Mouse (Mus musculus) hindbrain, embryonic 16.5 days (tissue): ENCODE data around the gene Trim67. TPM values are rescaled to one million over a fixed set of nuclear protein-coding genes. Genes with fewer than 3 reads are reported as not detected.

Source experiments
- ATAC-seq: fragments of 200-750 bp; cut with Nextera tagmentation; 2 replicates; pipeline ENCODE4 v1.8.0; 2017; ENCODE audit warnings: moderate TSS enrichment, moderate library complexity
- H3K27ac ChIP-seq: fragments of 300-500 bp; sonication (generic); 2 replicates; pipeline ENCODE4 v1.5.1; 2014; ENCODE audit warnings: low read depth, mild to moderate bottlenecking, control low read depth, low read length, moderate library complexity
- H3K27me3 ChIP-seq: fragments of 300-500 bp; sonication (generic); replicated peaks from 2 replicates; pipeline ENCODE4 v1.6.1; 2014; ENCODE audit warnings: low read length; ENCODE audit not compliant: control insufficient read depth, insufficient read depth
- H3K36me3 ChIP-seq: fragments of 300-500 bp; sonication (generic); 2 replicates; pipeline ENCODE4 v1.6.1; 2014; ENCODE audit warnings: mild to moderate bottlenecking, low read length, moderate library complexity, mixed read lengths; ENCODE audit not compliant: control insufficient read depth, insufficient read depth
- H3K4me1 ChIP-seq: fragments of 300-500 bp; sonication (generic); 2 replicates; pipeline ENCODE4 v1.6.1; 2014; ENCODE audit warnings: low read depth, low read length; ENCODE audit not compliant: control insufficient read depth, insufficient read depth
- H3K4me2 ChIP-seq: fragments of 300-500 bp; sonication (generic); 2 replicates; pipeline ENCODE4 v1.6.1; 2014; ENCODE audit warnings: mild to moderate bottlenecking, low read length, control low read depth, moderate library complexity
- H3K4me3 ChIP-seq: fragments of 300-500 bp; sonication (generic); 2 replicates; pipeline ENCODE4 v1.5.1; 2014; ENCODE audit warnings: mild to moderate bottlenecking, low read length, control low read depth, moderate library complexity
- H3K9ac ChIP-seq: fragments of 300-500 bp; sonication (generic); 2 replicates; pipeline ENCODE4 v1.6.1; 2014; ENCODE audit warnings: low read depth, mild to moderate bottlenecking, control low read depth, low read length, moderate library complexity
- H3K9me3 ChIP-seq: fragments of 300-500 bp; sonication (generic); 2 replicates; pipeline ENCODE4 v1.6.1; 2014; ENCODE audit warnings: mild to moderate bottlenecking, low read length, moderate library complexity; ENCODE audit not compliant: control insufficient read depth
- WGBS: fragments of 180-500 bp; shearing (Covaris S2); extraction: QIAGEN DNeasy Blood & Tissue Kit; methylation state at CpG from one replicate; pipeline ENCODE4 v1.1.7; 2014; 5-methylcytosine and 5-hydroxymethylcytosine counted together
- polyA plus RNA-seq: library from polyadenylated mRNA; unstranded; fragments of >200 nt; fragmentation: Nextera tagmentation; extraction: Ambion mirVana; gene quantifications from 2 replicates; pipeline ENCODE4 v1.2.1, GENCODE M21; 2015

The Trim67 gene
- polyA plus RNA-seq, 1 experiment from 2014 or later, result 27.0 TPM

- WGBS, result 63% methylated on average over 5 of the region's 5 CpGs
- peaks cover 16% of the 10 kb centered on the region for H3K27me3 ChIP-seq
- no peak for ATAC-seq
These were observed 36.3 kb upstream of the Trim67 start for GRCm38 (mm10) chr8:124756601-124757000.

GRCm38 (mm10) chr8:124758544-124758943 is 34.3 kb upstream of the Trim67 start:
- ATAC-seq, result no peak
- Histone ChIP-seq H3K4me1 (no peaks in the 10 kb centered on the region), H3K36me3 (no peaks in the 10 kb centered on the region), H3K9ac (no peak overlapping the region), H3K27ac (no peak overlapping the region), H3K9me3 (no peaks in the 10 kb centered on the region), H3K27me3 (no peaks in the 10 kb centered on the region; the same call in none of the 2 replicates), H3K4me3 (no peak overlapping the region), H3K4me2 (no peak overlapping the region)
- WGBS, result 43% methylated on average over 3 of the region's 3 CpGs

More at GRCm38 (mm10) chr8:124756601-124757000, 36.3 kb upstream of the Trim67 start:
- H3K4me2 ChIP-seq, result no peak overlapping the region
- H3K36me3 ChIP-seq, result no peaks in the 10 kb centered on the region
- H3K9me3 ChIP-seq, result no peaks in the 10 kb centered on the region
- no peak overlapping the region for H3K9ac ChIP-seq
- no peak overlapping the region for H3K4me3 ChIP-seq
- no peak overlapping the region for H3K27ac ChIP-seq
- H3K4me1 ChIP-seq, result peaks cover 6% of the 10 kb centered on the region

GRCm38 (mm10) chr8:124763061-124763460 is 29.8 kb upstream of the Trim67 start:
- no peaks in the 10 kb centered on the region for H3K36me3 ChIP-seq
- H3K4me3 ChIP-seq, result no peak overlapping the region
- H3K4me1 ChIP-seq, result no peaks in the 10 kb centered on the region
- no peaks in the 10 kb centered on the region for H3K9me3 ChIP-seq
- no peak overlapping the region for H3K27ac ChIP-seq
- no peak overlapping the region for H3K9ac ChIP-seq
- H3K4me2 ChIP-seq, result no peak overlapping the region
- WGBS, result 62% methylated on average over 7 of the region's 7 CpGs
- H3K27me3 ChIP-seq, result no peaks in the 10 kb centered on the region
- ATAC-seq, result no peak

- no peaks in the 10 kb centered on the region for H3K9me3 ChIP-seq
- H3K36me3 ChIP-seq, result no peaks in the 10 kb centered on the region
- no peak overlapping the region for H3K9ac ChIP-seq
- H3K4me2 ChIP-seq, result no peak overlapping the region
- ATAC-seq, result peak; percentile 63; the same call in 1 of the 2 replicates
- no peak overlapping the region for H3K4me3 ChIP-seq
- no peaks in the 10 kb centered on the region for H3K27me3 ChIP-seq
- no peaks in the 10 kb centered on the region for H3K4me1 ChIP-seq
- peak overlapping the region; percentile 51 for H3K27ac ChIP-seq
- WGBS, result 75% methylated on average over 2 of the region's 2 CpGs
These were observed 20.5 kb upstream of the Trim67 start for GRCm38 (mm10) chr8:124772389-124772788.

DNA sequence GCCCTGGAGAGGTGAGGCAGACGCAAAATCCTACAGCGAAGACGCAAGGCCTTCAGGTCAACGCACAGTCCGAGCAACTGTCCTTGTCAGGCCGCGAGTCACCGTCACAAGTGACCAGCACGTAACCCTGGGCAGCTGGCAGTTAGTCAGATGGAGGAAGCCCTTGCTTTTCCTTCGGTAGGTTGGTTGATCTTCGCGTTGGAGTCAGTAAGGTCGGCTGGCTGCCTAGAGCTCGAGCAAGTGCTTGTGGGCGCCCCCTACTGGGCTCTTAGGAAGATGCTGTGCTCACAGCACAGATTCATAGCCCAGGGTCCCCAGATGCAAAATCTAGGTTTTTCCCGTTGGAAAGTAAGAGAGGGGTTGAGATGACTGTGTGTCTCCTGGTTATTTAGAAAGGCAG is 17.2 kb upstream of the Trim67 start:
- WGBS, result 17% methylated on average over 16 of the region's 16 CpGs
- no peak overlapping the region for H3K27ac ChIP-seq
- peaks cover 6% of the 10 kb centered on the region for H3K4me1 ChIP-seq
- H3K27me3 ChIP-seq, result no peaks in the 10 kb centered on the region
- ATAC-seq, result no peak
- peak overlapping the region; percentile 45; the same call in 1 of the 2 replicates for H3K4me2 ChIP-seq
- no peak overlapping the region for H3K9ac ChIP-seq
- no peaks in the 10 kb centered on the region for H3K9me3 ChIP-seq
- H3K36me3 ChIP-seq, result no peaks in the 10 kb centered on the region
- no peak overlapping the region for H3K4me3 ChIP-seq

- H3K4me1 ChIP-seq, result peaks cover 11% of the 10 kb centered on the region
- H3K4me2 ChIP-seq, result peak overlapping the region; percentile 22; the same call in 1 of the 2 replicates
- no peaks in the 10 kb centered on the region for H3K36me3 ChIP-seq
- ATAC-seq, result peak; percentile 83
- no peak overlapping the region for H3K4me3 ChIP-seq
- 4% methylated on average over 7 of the region's 7 CpGs for WGBS
- H3K9me3 ChIP-seq, result no peaks in the 10 kb centered on the region
- H3K27me3 ChIP-seq, result no peaks in the 10 kb centered on the region
- peak overlapping the region; percentile 28; the same call in 1 of the 2 replicates for H3K9ac ChIP-seq
- H3K27ac ChIP-seq, result peak overlapping the region; percentile 70
These were observed 12.7 kb upstream of the Trim67 start for GRCm38 (mm10) chr8:124780236-124780635.

DNA sequence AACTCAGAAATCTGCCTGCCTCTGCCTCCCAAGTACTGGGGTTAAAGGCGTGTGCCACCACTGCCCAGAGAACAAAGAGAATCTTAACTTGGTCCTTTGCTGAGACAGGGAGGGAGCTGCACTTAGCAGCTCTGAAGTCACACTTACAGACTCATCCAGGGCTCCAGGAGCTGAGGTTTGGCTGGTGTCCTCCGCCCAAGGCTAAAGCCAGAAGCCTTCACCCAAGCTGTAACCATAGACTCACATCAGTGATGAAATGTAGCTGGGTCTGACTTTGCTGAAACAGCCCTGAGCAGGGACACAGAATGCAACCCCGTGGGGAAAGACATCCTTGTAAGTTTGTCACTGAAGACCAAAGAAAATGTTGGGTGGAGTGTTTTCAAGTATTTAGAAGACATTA is 10.5 kb upstream of the Trim67 start:
- no peak overlapping the region for H3K4me2 ChIP-seq
- no peaks in the 10 kb centered on the region for H3K27me3 ChIP-seq
- H3K4me1 ChIP-seq, result peaks cover 11% of the 10 kb centered on the region
- ATAC-seq, result no peak
- no peak overlapping the region for H3K4me3 ChIP-seq
- no peak overlapping the region for H3K9ac ChIP-seq
- H3K36me3 ChIP-seq, result no peaks in the 10 kb centered on the region
- H3K27ac ChIP-seq, result no peak overlapping the region
- H3K9me3 ChIP-seq, result no peaks in the 10 kb centered on the region
- WGBS, result 76% methylated on average over 3 of the region's 3 CpGs

- H3K4me3 ChIP-seq, result no peak overlapping the region
- WGBS, result 87% methylated on average over 15 of the region's 15 CpGs
- H3K4me2 ChIP-seq, result no peak overlapping the region
- no peaks in the 10 kb centered on the region for H3K36me3 ChIP-seq
- no peaks in the 10 kb centered on the region for H3K27me3 ChIP-seq
- no peak for ATAC-seq
- no peak overlapping the region for H3K27ac ChIP-seq
- peaks cover 11% of the 10 kb centered on the region for H3K4me1 ChIP-seq
- no peak overlapping the region for H3K9ac ChIP-seq
- H3K9me3 ChIP-seq, result no peaks in the 10 kb centered on the region
These were observed 9.7 kb upstream of the Trim67 start for GRCm38 (mm10) chr8:124783228-124783627.

DNA sequence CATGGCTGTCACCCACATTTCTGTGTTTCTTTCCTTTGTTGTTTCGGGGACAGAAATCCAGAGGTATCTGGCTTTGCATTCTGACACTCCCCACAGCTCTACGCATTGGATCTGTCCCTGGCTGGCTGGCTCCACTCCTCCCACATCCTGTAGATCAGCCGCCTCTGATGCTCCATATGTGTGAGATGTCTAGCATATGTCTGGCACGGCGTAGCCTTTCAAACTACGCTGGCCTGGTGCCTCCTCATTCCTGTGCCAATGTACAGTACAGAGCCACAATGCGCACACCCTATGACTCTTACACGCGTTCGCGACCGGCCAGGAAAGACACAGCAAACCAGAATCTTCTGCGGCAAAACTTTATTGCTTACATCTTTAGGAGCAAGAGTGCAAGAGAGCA is 8.3 kb upstream of the Trim67 start:
- no peaks in the 10 kb centered on the region for H3K27me3 ChIP-seq
- no peaks in the 10 kb centered on the region for H3K36me3 ChIP-seq
- H3K9ac ChIP-seq, result no peak overlapping the region
- no peak overlapping the region for H3K4me2 ChIP-seq
- H3K4me1 ChIP-seq, result peaks cover 11% of the 10 kb centered on the region
- no peak for ATAC-seq
- WGBS, result 84% methylated on average over 13 of the region's 13 CpGs
- no peaks in the 10 kb centered on the region for H3K9me3 ChIP-seq
- no peak overlapping the region for H3K4me3 ChIP-seq
- H3K27ac ChIP-seq, result no peak overlapping the region

GRCm38 (mm10) chr8:124790676-124791075 is 2.2 kb upstream of the Trim67 start:
- Histone ChIP-seq H3K27me3 (no peaks in the 10 kb centered on the region; the same call in 1 of the 2 replicates), H3K4me2 (no peak overlapping the region), H3K9ac (no peak overlapping the region), H3K9me3 (no peaks in the 10 kb centered on the region), H3K4me1 (peaks cover 19% of the 10 kb centered on the region), H3K4me3 (no peak overlapping the region), H3K36me3 (no peaks in the 10 kb centered on the region), H3K27ac (no peak overlapping the region)
- no peak for ATAC-seq
- WGBS, result 81% methylated on average over 4 of the region's 4 CpGs
